18 mouse cellular contexts compared by ENCODE assay signal in genomic region chr4:40900071-40900470, GRCm38 (mm10). TPM values are rescaled to one million over a fixed set of nuclear protein-coding genes. Genes with fewer than 3 reads are reported as not detected.
"Had no signal": no experiment of that assay in that cellular context is flagged by ENCODE, and none has a peak within 500 bp of the region (broad histone marks: within the 10 kb centered on the region; RNA-seq: fewer than 3 reads in every experiment).

No protein-coding gene starts in this region.

- H3K9me3 ChIP-seq: intestine, embryonic 15.5 days; kidney, embryonic 15.5 days; limb, embryonic 15.5 days; midbrain, embryonic 10.5 days; neural tube, embryonic 12.5 days had no signal

- H3K9ac ChIP-seq: intestine, embryonic 15.5 days; kidney, embryonic 15.5 days; limb, embryonic 15.5 days; lung, embryonic 14.5 days; neural tube, embryonic 12.5 days had no signal

- DNase-seq: kidney, adult 18-20 months; kidney, postnatal 14 days; lung, embryonic 14.5 days; lung, postnatal 14 days; midbrain, embryonic 14.5 days; thymus, postnatal 4 days had no signal

- H3K36me3 ChIP-seq: intestine, embryonic 15.5 days; kidney, embryonic 15.5 days; limb, embryonic 15.5 days; midbrain, embryonic 10.5 days; neural tube, embryonic 12.5 days had no signal

- H3K27me3 ChIP-seq: intestine, embryonic 15.5 days; kidney, embryonic 15.5 days; limb, embryonic 15.5 days; neural tube, embryonic 12.5 days had no signal

- H3K4me3 ChIP-seq: intestine, embryonic 15.5 days; kidney, embryonic 15.5 days; limb, embryonic 15.5 days; midbrain, embryonic 10.5 days; neural tube, embryonic 12.5 days had no signal

- H3K4me1 ChIP-seq: intestine, embryonic 15.5 days; midbrain, embryonic 10.5 days; neural tube, embryonic 12.5 days had no signal

- H3K27ac ChIP-seq: intestine, embryonic 15.5 days; kidney, embryonic 15.5 days; limb, embryonic 15.5 days; midbrain, embryonic 10.5 days; neural tube, embryonic 12.5 days had no signal

- H3K4me2 ChIP-seq: intestine, embryonic 15.5 days; kidney, embryonic 15.5 days; limb, embryonic 15.5 days; lung, embryonic 14.5 days; neural tube, embryonic 12.5 days had no signal

- ATAC-seq: intestine, embryonic 15.5 days had no signal

RNA-seq across cellular contexts. Expression of gene Spink4, which starts 19.8 kb away (rescaled TPM):
- total RNA-seq: layer of hippocampus, postnatal 25 days; left cerebral cortex, adult 8-10 months; left cerebral cortex, postnatal 25 days; monocyte, adult 5-6 weeks; neutrophil, adult 5-6 weeks had no signal
- polyA plus RNA-seq: limb, embryonic 11.5 days; limb, embryonic 15.5 days; lung, embryonic 14.5 days; midbrain, embryonic 10.5 days; midbrain, embryonic 14.5 days; neural tube, embryonic 12.5 days; stomach, embryonic 14.5 days had no signal
